Mouse (Mus musculus) spleen, adult 2 months (tissue): ENCODE measurements around the gene Akp3. TPM values are rescaled to one million over a fixed set of nuclear protein-coding genes. Genes with fewer than 3 reads are reported as not detected.

Experiments
- DNase-seq, 2 experiments: peaks; one replicate each; pipeline versions ENCODE4 v3.0.0 to v3.0.0-alpha.2; 2012 to 2021; ENCODE audit warnings: low spot score in 2 of 2, low read depth in 1 of 2
- H3K27ac ChIP-seq: fragments of 200-500 bp; 2 replicates; pipeline ENCODE4 v1.5.1; 2012; ENCODE audit warnings: low read length, inconsistent platforms; ENCODE audit not compliant: insufficient read depth
- H3K27me3 ChIP-seq: fragments of 200-500 bp; 2 replicates; pipeline ENCODE4 v1.6.1; 2012; ENCODE audit warnings: mild to moderate bottlenecking, moderate library complexity, low read length, inconsistent platforms; ENCODE audit not compliant: control insufficient read depth, insufficient read depth
- H3K36me3 ChIP-seq: fragments of 200-500 bp; 2 replicates; pipeline ENCODE4 v1.6.1; 2012; ENCODE audit warnings: mild to moderate bottlenecking, low read length, inconsistent platforms; ENCODE audit not compliant: control insufficient read depth, insufficient read depth
- H3K4me1 ChIP-seq: fragments of 200-500 bp; 2 replicates; pipeline ENCODE4 v1.6.1; 2011; ENCODE audit warnings: inconsistent platforms; ENCODE audit not compliant: control insufficient read depth, insufficient read depth, insufficient read length
- H3K4me3 ChIP-seq: fragments of 200-500 bp; 2 replicates; pipeline ENCODE4 v1.5.1; 2011; ENCODE audit warnings: mild to moderate bottlenecking, inconsistent platforms; ENCODE audit not compliant: insufficient read depth, insufficient read length; ENCODE audit errors: extremely low read depth
- CTCF ChIP-seq: fragments of 200-500 bp; IDR thresholded peaks from 2 replicates; pipeline ENCODE4 v1.5.1; 2011; ENCODE audit warnings: mild to moderate bottlenecking, inconsistent platforms; ENCODE audit not compliant: insufficient read depth, insufficient read length, insufficient replicate concordance; ENCODE audit errors: extremely low read depth
- POLR2A ChIP-seq: fragments of 200-500 bp; IDR thresholded peaks from 2 replicates; pipeline ENCODE4 v1.6.1; 2011; ENCODE audit warnings: low read depth, low read length, inconsistent platforms
- WGBS: fragments of 180-500 bp; shearing (Covaris S2); methylation state at CpG from one replicate; pipeline ENCODE4 v1.1.7; 2018; 5-methylcytosine and 5-hydroxymethylcytosine counted together
- polyA plus RNA-seq: library from polyadenylated mRNA; depleted of rRNA; stranded (reverse); fragments of >200 nt; gene quantifications from 2 replicates; pipeline ENCODE4 v1.2.3, GENCODE M21; 2012; rRNA removed

The Akp3 gene
- polyA plus RNA-seq, result not detected in 2 replicates

- no peaks in the 10 kb centered on the region for H3K27me3 ChIP-seq
- H3K4me3 ChIP-seq, result no peak within 1 kb of the TSS
- WGBS, result 86% methylated on average over 6 of the region's 6 CpGs
- H3K4me1 ChIP-seq, result no peaks in the 10 kb centered on the region; the same call in 1 of the 2 replicates
- no peak within 1 kb of the TSS for H3K27ac ChIP-seq
- H3K36me3 ChIP-seq, result no peaks in the 10 kb centered on the region
- no peak for DNase-seq
- TF ChIP-seq POLR2A, result no peak
- no peak for TF ChIP-seq CTCF
These were observed at the start of gene Akp3 for GRCm38 (mm10) chr1:87124673-87125072. TSS of gene Akp3 (plus strand) at chr1:87124973.

GRCm38 (mm10) chr1:87086196-87086595 is 38.6 kb upstream of the Akp3 start:
- DNase-seq, result no peak
- Histone ChIP-seq H3K4me1 (no peaks in the 10 kb centered on the region), H3K27me3 (no peaks in the 10 kb centered on the region), H3K4me3 (no peak overlapping the region), H3K36me3 (no peaks in the 10 kb centered on the region), H3K27ac (no peak overlapping the region)
- WGBS, result 78% methylated on average over 4 of the region's 4 CpGs
- TF ChIP-seq POLR2A (no peak), CTCF (no peak)

- DNase-seq, result no peak
- Histone ChIP-seq H3K27me3 (no peaks in the 10 kb centered on the region), H3K36me3 (no peaks in the 10 kb centered on the region), H3K27ac (no peak overlapping the region), H3K4me3 (no peak overlapping the region), H3K4me1 (no peaks in the 10 kb centered on the region)
- TF ChIP-seq CTCF (no peak), POLR2A (no peak)
- WGBS, result 79% methylated on average over 17 of the region's 17 CpGs
These were observed 37.8 kb upstream of the Akp3 start for GRCm38 (mm10) chr1:87086964-87087363.

GRCm38 (mm10) chr1:87089251-87089650 is 35.5 kb upstream of the Akp3 start:
- no peaks in the 10 kb centered on the region for H3K27me3 ChIP-seq
- no peak for DNase-seq
- H3K36me3 ChIP-seq, result no peaks in the 10 kb centered on the region
- WGBS, result 89% methylated on average over 11 of the region's 11 CpGs
- H3K27ac ChIP-seq, result no peak overlapping the region
- H3K4me1 ChIP-seq, result no peaks in the 10 kb centered on the region
- H3K4me3 ChIP-seq, result no peak overlapping the region
- TF ChIP-seq POLR2A (no peak), CTCF (no peak)

GRCm38 (mm10) chr1:87089828-87090227 is 34.9 kb upstream of the Akp3 start, which contains the start of gene Alppl2:
TSS of gene Alppl2 (minus strand) at chr1:87089928.
- H3K27ac ChIP-seq, result no peak within 1 kb of the TSS
- DNase-seq, result no peak
- no peak for TF ChIP-seq POLR2A
- no peak for TF ChIP-seq CTCF
- no peaks in the 10 kb centered on the region for H3K36me3 ChIP-seq
- 81% methylated on average over 4 of the region's 4 CpGs for WGBS
- no peaks in the 10 kb centered on the region for H3K4me1 ChIP-seq
- H3K27me3 ChIP-seq, result no peaks in the 10 kb centered on the region
- H3K4me3 ChIP-seq, result no peak within 1 kb of the TSS

GRCm38 (mm10) chr1:87095642-87096041 is 29.1 kb upstream of the Akp3 start:
- H3K27ac ChIP-seq, result no peak overlapping the region
- 81% methylated on average over 8 of the region's 8 CpGs for WGBS
- H3K4me3 ChIP-seq, result no peak overlapping the region
- no peaks in the 10 kb centered on the region; the same call in 1 of the 2 replicates for H3K4me1 ChIP-seq
- H3K36me3 ChIP-seq, result no peaks in the 10 kb centered on the region
- no peaks in the 10 kb centered on the region for H3K27me3 ChIP-seq
- no peak for TF ChIP-seq POLR2A
- no peak for DNase-seq

- DNase-seq, result no peak
- TF ChIP-seq CTCF (peak; percentile 53; the same call in 1 of the 2 replicates), POLR2A (no peak)
- Histone ChIP-seq H3K4me3 (no peak overlapping the region), H3K27ac (no peak overlapping the region), H3K36me3 (no peaks in the 10 kb centered on the region), H3K27me3 (no peaks in the 10 kb centered on the region), H3K4me1 (no peaks in the 10 kb centered on the region; the same call in 1 of the 2 replicates)
- 19% methylated on average over 30 of the region's 30 CpGs for WGBS
These were observed 26.3 kb upstream of the Akp3 start for GRCm38 (mm10) chr1:87098358-87098975.
